Mouse (Mus musculus): ENCODE data around the gene Rhbdf2. TPM values are rescaled to one million over a fixed set of nuclear protein-coding genes. Genes with fewer than 3 reads are reported as not detected.

Gene Rhbdf2
- total and polyA plus RNA-seq, 2 experiments from 2014 or later, result 6.1 to 19.0 TPM

DNA sequence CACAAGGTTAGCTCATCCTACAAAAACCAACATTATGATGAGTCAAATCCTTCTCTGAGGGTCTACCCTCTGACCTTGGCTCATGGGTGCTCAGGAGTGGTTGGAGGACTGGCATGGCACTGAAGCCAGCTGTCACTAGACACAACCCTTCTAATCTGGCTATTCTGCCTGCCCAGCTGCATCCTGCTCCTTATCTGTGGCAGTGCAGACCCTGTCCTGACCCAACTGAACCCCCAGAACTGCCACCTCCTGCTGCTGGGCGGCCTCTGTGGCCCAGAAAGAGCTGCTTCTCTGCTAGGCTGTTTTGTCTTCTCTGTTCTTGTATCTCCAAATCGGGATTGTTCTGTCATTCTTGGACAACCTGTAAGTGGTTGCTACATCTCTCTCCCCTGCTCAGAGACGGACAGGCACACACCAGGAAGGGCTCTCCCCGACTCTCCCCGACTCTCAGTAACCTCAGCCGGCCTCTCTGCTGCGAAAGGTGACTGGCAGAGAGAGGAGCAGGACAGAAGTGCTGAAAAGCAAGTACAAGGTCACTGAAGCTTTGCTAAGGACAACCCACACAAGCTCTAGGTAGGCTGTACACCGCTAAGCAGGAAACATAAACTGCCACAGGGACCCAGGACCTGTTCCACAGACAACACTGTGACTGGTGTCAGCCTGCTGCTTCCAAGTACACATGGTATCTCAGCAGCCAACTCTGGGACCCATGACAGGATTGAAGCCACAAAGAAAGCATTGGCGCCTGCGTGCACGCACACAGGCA lies 77.4 kb downstream of the Rhbdf2 start:
- H3K4me1 ChIP-seq (ENCODE audit: control insufficient read depth, insufficient read depth), result peaks cover 36% of the 10 kb centered on the region
- 40% methylated on average over 11 of the region's 11 CpGs for WGBS
- H3K36me3 ChIP-seq (replicated peaks; ENCODE audit: control insufficient read depth, insufficient read depth, low read length), result peaks cover 44% of the 10 kb centered on the region
- TF ChIP-seq CTCF (IDR thresholded peaks at IDR 0.05; ENCODE audit: low read depth), result no peak
- TF ChIP-seq EP300 (IDR thresholded peaks at IDR 0.05; ENCODE audit: low read depth), result no peak
- no peak overlapping the region for H3K9ac ChIP-seq (replicated peaks; ENCODE audit: low read depth, low read length)
- no peaks in the 10 kb centered on the region for H3K9me3 ChIP-seq (replicated peaks; ENCODE audit: control insufficient read depth, low read length)
- no peak for DNase-seq (ENCODE audit: low spot score)
- H3K4me3 ChIP-seq (ENCODE audit: low read depth, low read length), result no peak overlapping the region
- H3K27ac ChIP-seq (ENCODE audit: low read depth), result peak overlapping the region; percentile 44
- no peaks in the 10 kb centered on the region for H3K27me3 ChIP-seq (ENCODE audit: control insufficient read depth, insufficient read depth, low read length)
- ATAC-seq (ENCODE audit: insufficient read depth, low read depth), result peak; percentile 29
- H3K4me2 ChIP-seq (ENCODE audit: low read depth, low read length), result no peak overlapping the region

DNA sequence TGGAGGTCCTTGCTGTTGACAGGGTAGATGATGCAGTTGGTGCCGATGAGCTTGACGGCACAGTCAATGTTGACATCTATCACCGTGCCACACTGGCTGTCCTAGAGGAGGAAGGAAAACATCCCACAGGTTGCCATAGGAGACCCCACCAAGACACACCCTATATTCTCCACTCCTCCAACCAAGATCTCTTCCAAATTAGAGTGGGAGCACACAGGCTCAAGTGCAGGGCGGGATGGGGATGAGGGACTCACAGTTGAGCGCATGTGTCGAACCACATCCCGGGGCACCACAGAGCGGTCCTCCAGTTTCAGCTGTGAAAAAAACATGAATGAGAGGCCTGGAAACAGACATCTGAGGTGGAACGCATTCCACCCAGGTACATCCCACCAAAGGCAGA lies 78.0 kb downstream of the Rhbdf2 start:
- Histone ChIP-seq H3K4me2 (ENCODE audit: low read depth, low read length) (no peak overlapping the region), H3K4me3 (ENCODE audit: low read depth, low read length) (no peak overlapping the region), H3K36me3 (replicated peaks; ENCODE audit: control insufficient read depth, insufficient read depth, low read length) (peaks cover 51% of the 10 kb centered on the region), H3K4me1 (ENCODE audit: control insufficient read depth, insufficient read depth) (peaks cover 30% of the 10 kb centered on the region), H3K27ac (ENCODE audit: low read depth) (no peak overlapping the region), H3K9me3 (replicated peaks; ENCODE audit: control insufficient read depth, low read length) (no peaks in the 10 kb centered on the region), H3K27me3 (ENCODE audit: control insufficient read depth, insufficient read depth, low read length) (no peaks in the 10 kb centered on the region), H3K9ac (replicated peaks; ENCODE audit: low read depth, low read length) (no peak overlapping the region)
- ATAC-seq (ENCODE audit: insufficient read depth, low read depth) (no peak), DNase-seq (ENCODE audit: low spot score) (no peak)
- WGBS, result 92% methylated on average over 9 of the region's 9 CpGs
- TF ChIP-seq CTCF (IDR thresholded peaks at IDR 0.05; ENCODE audit: low read depth) (no peak), EP300 (IDR thresholded peaks at IDR 0.05; ENCODE audit: low read depth) (no peak)

Other genes starting within 250 kb of the Rhbdf2 start
- gene Rnf157, start 214.0 kb downstream of the Rhbdf2 start, total RNA-seq (2014; rRNA removed; ENCODE audit: low replicate concordance), result 10.8 and 11.4 TPM in 2 replicates
- gene Rnf157, start 214.0 kb downstream of the Rhbdf2 start, polyA plus RNA-seq (2015; fragmentation: Nextera tagmentation; extraction: Ambion mirVana), result 2.2 and 3.5 TPM in 2 replicates
- 48.3 and 161 TPM in 2 replicates for gene Ubald2, start 192.9 kb downstream of the Rhbdf2 start, total RNA-seq (2014; rRNA removed; ENCODE audit: low replicate concordance)
- 32.3 and 41.9 TPM in 2 replicates for gene Ubald2, start 192.9 kb downstream of the Rhbdf2 start, polyA plus RNA-seq (2015; fragmentation: Nextera tagmentation; extraction: Ambion mirVana)
- gene Qrich2, start 160.8 kb downstream of the Rhbdf2 start, total RNA-seq (2014; rRNA removed; ENCODE audit: low replicate concordance), result 0.23 TPM in 1 of 2 replicates, not detected in the other
- gene Qrich2, start 160.8 kb downstream of the Rhbdf2 start, polyA plus RNA-seq (2015; fragmentation: Nextera tagmentation; extraction: Ambion mirVana), result not detected in 2 replicates
- gene Prpsap1, start 132.8 kb downstream of the Rhbdf2 start, total RNA-seq (2014; rRNA removed; ENCODE audit: low replicate concordance), result 43.3 and 46.6 TPM in 2 replicates
- 59.2 and 62.2 TPM in 2 replicates for gene Prpsap1, start 132.8 kb downstream of the Rhbdf2 start, polyA plus RNA-seq (2015; fragmentation: Nextera tagmentation; extraction: Ambion mirVana)
- gene Sphk1, start 96.1 kb downstream of the Rhbdf2 start, total RNA-seq (2014; rRNA removed; ENCODE audit: low replicate concordance), result 1.9 and 3.1 TPM in 2 replicates
- gene Sphk1, start 96.1 kb downstream of the Rhbdf2 start, polyA plus RNA-seq (2015; fragmentation: Nextera tagmentation; extraction: Ambion mirVana), result 2.0 TPM in 2 replicates
- gene Ube2o, start 45.6 kb downstream of the Rhbdf2 start, total RNA-seq (2014; rRNA removed; ENCODE audit: low replicate concordance), result 17.2 and 34.8 TPM in 2 replicates
- 4.1 and 5.2 TPM in 2 replicates for gene Ube2o, start 45.6 kb downstream of the Rhbdf2 start, polyA plus RNA-seq (2015; fragmentation: Nextera tagmentation; extraction: Ambion mirVana)
- not detected in 2 replicates for gene Aanat, start 40.6 kb downstream of the Rhbdf2 start, total RNA-seq (2014; rRNA removed; ENCODE audit: low replicate concordance)
- not detected in 2 replicates for gene Aanat, start 40.6 kb downstream of the Rhbdf2 start, polyA plus RNA-seq (2015; fragmentation: Nextera tagmentation; extraction: Ambion mirVana)
- gene Prcd, start 26.5 kb upstream of the Rhbdf2 start, total RNA-seq (2014; rRNA removed; ENCODE audit: low replicate concordance), result not detected in 2 replicates
- 2.5 and 2.6 TPM in 2 replicates for gene Prcd, start 26.5 kb upstream of the Rhbdf2 start, polyA plus RNA-seq (2015; fragmentation: Nextera tagmentation; extraction: Ambion mirVana)
- gene Cygb, start 27.3 kb upstream of the Rhbdf2 start, total RNA-seq (2014; rRNA removed; ENCODE audit: low replicate concordance), result 11.4 and 38.8 TPM in 2 replicates
- 21.1 and 21.6 TPM in 2 replicates for gene Cygb, start 27.3 kb upstream of the Rhbdf2 start, polyA plus RNA-seq (2015; fragmentation: Nextera tagmentation; extraction: Ambion mirVana)
- gene St6galnac1, start 148.5 kb upstream of the Rhbdf2 start, total RNA-seq (2014; rRNA removed; ENCODE audit: low replicate concordance), result not detected in 2 replicates
- not detected in 2 replicates for gene St6galnac1, start 148.5 kb upstream of the Rhbdf2 start, polyA plus RNA-seq (2015; fragmentation: Nextera tagmentation; extraction: Ambion mirVana)
- gene Mxra7, start 201.0 kb upstream of the Rhbdf2 start, total RNA-seq (2014; rRNA removed; ENCODE audit: low replicate concordance), result 6.3 and 17.9 TPM in 2 replicates
- gene Mxra7, start 201.0 kb upstream of the Rhbdf2 start, polyA plus RNA-seq (2015; fragmentation: Nextera tagmentation; extraction: Ambion mirVana), result 20.0 and 21.7 TPM in 2 replicates
- gene Mettl23, start 216.3 kb upstream of the Rhbdf2 start, total RNA-seq (2014; rRNA removed; ENCODE audit: low replicate concordance), result 39.2 and 63.2 TPM in 2 replicates
- gene Mettl23, start 216.3 kb upstream of the Rhbdf2 start, polyA plus RNA-seq (2015; fragmentation: Nextera tagmentation; extraction: Ambion mirVana), result 77.1 and 77.6 TPM in 2 replicates
- gene Jmjd6, start 216.4 kb upstream of the Rhbdf2 start, total RNA-seq (2014; rRNA removed; ENCODE audit: low replicate concordance), result 24.8 and 29.6 TPM in 2 replicates
- gene Jmjd6, start 216.4 kb upstream of the Rhbdf2 start, polyA plus RNA-seq (2015; fragmentation: Nextera tagmentation; extraction: Ambion mirVana), result 35.3 and 43.1 TPM in 2 replicates
- 23.2 and 46.3 TPM in 2 replicates for gene Mfsd11, start 225.4 kb upstream of the Rhbdf2 start, total RNA-seq (2014; rRNA removed; ENCODE audit: low replicate concordance)
- 44.5 and 49.7 TPM in 2 replicates for gene Mfsd11, start 225.4 kb upstream of the Rhbdf2 start, polyA plus RNA-seq (2015; fragmentation: Nextera tagmentation; extraction: Ambion mirVana)
- 157 and 211 TPM in 2 replicates for gene Srsf2, start 226.1 kb upstream of the Rhbdf2 start, total RNA-seq (2014; rRNA removed; ENCODE audit: low replicate concordance)
- gene Srsf2, start 226.1 kb upstream of the Rhbdf2 start, polyA plus RNA-seq (2015; fragmentation: Nextera tagmentation; extraction: Ambion mirVana), result 349 and 359 TPM in 2 replicates